Comparison of ENCODE assay signal across 34 mouse cellular contexts in the genomic region with DNA sequence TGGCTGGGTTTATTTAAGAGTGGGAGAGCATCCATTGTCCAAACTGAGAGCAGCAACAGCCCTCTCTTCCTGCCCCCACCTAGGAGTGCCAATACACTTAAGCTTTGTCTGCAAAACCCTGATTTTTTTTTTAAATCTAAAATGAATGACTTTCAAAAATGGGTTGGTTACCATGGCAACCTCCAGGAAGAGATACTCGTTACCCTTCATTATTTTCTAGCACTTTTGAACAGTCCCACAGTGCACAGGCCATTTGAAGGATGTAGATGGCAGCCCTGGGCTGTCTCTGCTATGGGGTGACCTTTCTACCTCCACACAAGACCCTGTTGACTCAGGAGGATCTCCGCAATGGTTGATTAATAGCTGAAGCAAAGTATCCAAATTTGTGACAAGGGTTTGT. TPM values are rescaled to one million over a fixed set of nuclear protein-coding genes. Genes with fewer than 3 reads are reported as not detected.
DNase-seq lines count a peak whose midpoint lies in the region; ATAC-seq and TF ChIP-seq lines count a peak whose summit lies in the region.
"Had no signal": no experiment of that assay in that cellular context is flagged by ENCODE, and none has a peak within 500 bp of the region (broad histone marks: within the 10 kb centered on the region; RNA-seq: fewer than 3 reads in every experiment).

No protein-coding gene starts in this region.

- H3K36me3 ChIP-seq in forebrain, embryonic 15.5 days, result no peaks in the 10 kb centered on the region
- H3K36me3 ChIP-seq in forebrain, embryonic 12.5 days (replicated peaks), result no peaks in the 10 kb centered on the region
- H3K36me3 ChIP-seq: heart, embryonic 10.5 days; heart, embryonic 15.5 days; kidney, embryonic 15.5 days; limb, embryonic 10.5 days; limb, embryonic 15.5 days; liver, embryonic 13.5 days had no signal

- no peak overlapping the region for H3K4me2 ChIP-seq in forebrain, embryonic 15.5 days (replicated peaks)
- no peak overlapping the region for H3K4me2 ChIP-seq in forebrain, embryonic 12.5 days
- H3K4me2 ChIP-seq: heart, embryonic 15.5 days; kidney, embryonic 15.5 days; limb, embryonic 15.5 days; liver, embryonic 13.5 days had no signal

- H3K27me3 ChIP-seq in forebrain, embryonic 15.5 days, result no peaks in the 10 kb centered on the region
- H3K27me3 ChIP-seq in forebrain, embryonic 12.5 days, result no peaks in the 10 kb centered on the region
- H3K27me3 ChIP-seq: heart, embryonic 15.5 days; kidney, embryonic 15.5 days; limb, embryonic 15.5 days; liver, embryonic 13.5 days had no signal

- H3K4me3 ChIP-seq in forebrain, embryonic 15.5 days, result no peak overlapping the region
- no peak overlapping the region for H3K4me3 ChIP-seq in forebrain, embryonic 12.5 days (replicated peaks)
- H3K4me3 ChIP-seq in layer of hippocampus, adult 2 months, result no peak overlapping the region
- no peak overlapping the region for H3K4me3 ChIP-seq in cortical plate, adult 2 months (ENCODE audit: insufficient read depth, low read length)
- H3K4me3 ChIP-seq: erythroblast, embryonic 14.5 days; heart, embryonic 10.5 days; heart, embryonic 15.5 days; kidney, embryonic 15.5 days; limb, embryonic 10.5 days; limb, embryonic 15.5 days; liver, embryonic 13.5 days; megakaryocyte, embryonic 14.5 days had no signal

- peak in 1 of 2 experiments; percentile 44 for DNase-seq in layer of hippocampus, adult 2 months (ENCODE audit: low spot score in 2 of 2)
- DNase-seq in layer of hippocampus, postnatal 25 days (ENCODE audit: extremely low spot score in 1 of 2, low spot score in 1 of 2), result no peak
- peak; percentile 57 for DNase-seq in brain, adult 2 months (ENCODE audit: low read depth, low spot score)
- DNase-seq in spleen, postnatal 4 days (ENCODE audit: low spot score in 2 of 2), result no peak
- DNase-seq: adrenal gland, postnatal 36 days; cerebellum, adult 11 months; cerebellum, adult 9-11 months; gastrocnemius, postnatal 25 days; heart, adult 11 months; kidney, adult 11 months; kidney, postnatal 25 days; liver, embryonic 13.5 days; lung, adult 18-20 months; lung, postnatal 4 days had no signal

- no peak; the same call in 1 of the 2 replicates for ATAC-seq in forebrain, embryonic 15.5 days (replicated peaks)
- ATAC-seq in forebrain, embryonic 12.5 days (ENCODE audit: low FRiP score), result no peak
- ATAC-seq: inflammation-experienced regulatory T-cells, adult 6 months; lung, postnatal 0 days; Patski had no signal

- no peak for TF ChIP-seq POLR2A in cortical plate, adult 2 months (IDR thresholded peaks at IDR 0.05; ENCODE audit: extremely low read depth, insufficient read depth, low read length)

- 48% methylated on average over 2 of the region's 2 CpGs for whole genome bisulfite sequencing in forebrain, embryonic 15.5 days
- 47% methylated on average over 2 of the region's 2 CpGs for WGBS in forebrain, embryonic 12.5 days

- H3K9me3 ChIP-seq in forebrain, embryonic 15.5 days, result no peaks in the 10 kb centered on the region
- no peaks in the 10 kb centered on the region for H3K9me3 ChIP-seq in forebrain, embryonic 12.5 days
- H3K9me3 ChIP-seq: heart, embryonic 10.5 days; heart, embryonic 15.5 days; kidney, embryonic 15.5 days; limb, embryonic 10.5 days; limb, embryonic 15.5 days; liver, embryonic 13.5 days; megakaryocyte, embryonic 14.5 days had no signal

- H3K4me1 ChIP-seq in forebrain, embryonic 15.5 days, result peaks cover 6% of the 10 kb centered on the region
- no peaks in the 10 kb centered on the region for H3K4me1 ChIP-seq in forebrain, embryonic 12.5 days
- peaks cover 5% of the 10 kb centered on the region for H3K4me1 ChIP-seq in cortical plate, adult 2 months (ENCODE audit: control insufficient read depth, insufficient read depth, low read length)
- H3K4me1 ChIP-seq: heart, embryonic 10.5 days; heart, embryonic 15.5 days; kidney, embryonic 15.5 days; limb, embryonic 15.5 days; liver, embryonic 13.5 days; megakaryocyte, embryonic 14.5 days had no signal

- no peak overlapping the region for H3K9ac ChIP-seq in forebrain, embryonic 15.5 days (replicated peaks)
- H3K9ac ChIP-seq in forebrain, embryonic 12.5 days, result no peak overlapping the region
- H3K9ac ChIP-seq: heart, embryonic 15.5 days; kidney, embryonic 15.5 days; limb, embryonic 15.5 days; liver, embryonic 13.5 days had no signal

- H3K27ac ChIP-seq in forebrain, embryonic 15.5 days (replicated peaks), result peak overlapping the region; percentile 23; the same call in 1 of the 2 replicates
- H3K27ac ChIP-seq in forebrain, embryonic 12.5 days, result no peak overlapping the region
- peak overlapping the region; percentile 40; the same call in 1 of the 2 replicates for H3K27ac ChIP-seq in layer of hippocampus, adult 2 months
- peak overlapping the region; percentile 9; the same call in 1 of the 2 replicates for H3K27ac ChIP-seq in cortical plate, adult 2 months (ENCODE audit: insufficient read depth, low read length)
- H3K27ac ChIP-seq: heart, embryonic 10.5 days; heart, embryonic 15.5 days; kidney, embryonic 15.5 days; limb, embryonic 10.5 days; limb, embryonic 15.5 days; liver, embryonic 13.5 days had no signal

- no peak for TF ChIP-seq CTCF in layer of hippocampus, adult 2 months (conservative IDR thresholded peaks at IDR 0.05)
- TF ChIP-seq CTCF in cortical plate, adult 2 months (IDR thresholded peaks at IDR 0.05; ENCODE audit: extremely low read depth, insufficient read depth, low read length), result no peak

RNA-seq across cellular contexts. Expression of gene Rcvrn, which starts 9.0 kb away (rescaled TPM):
- not detected in 2 replicates for polyA plus RNA-seq in forebrain, embryonic 15.5 days (2015; fragmentation: Nextera tagmentation; extraction: Ambion mirVana)
- not detected in 2 replicates for polyA plus RNA-seq in forebrain, embryonic 12.5 days (2016; fragmentation: Nextera tagmentation; extraction: Ambion mirVana)
- total RNA-seq in layer of hippocampus, adult 2 months (2021), result 1 to 10 TPM; 1.4 to 1.9 TPM
- 1 to 10 TPM in 1 of 2 experiments, under 1 TPM in 1; 0.52 to 2.0 TPM for total RNA-seq in layer of hippocampus, postnatal 25 days (2021)
- polyA plus RNA-seq in cortical plate, adult 2 months (2012; rRNA removed), result 1.3 and 2.1 TPM in 2 replicates
- total RNA-seq: common myeloid progenitor, adult 5-6 weeks; MEL; monocyte, adult 5-6 weeks had no signal
- polyA plus RNA-seq: embryonic facial prominence, embryonic 14.5 days; erythroblast, embryonic 14.5 days; heart, embryonic 10.5 days; heart, embryonic 15.5 days; hindbrain, embryonic 11.5 days; inflammation-experienced regulatory T-cells, adult 6 months; kidney, embryonic 15.5 days; limb, embryonic 10.5 days; limb, embryonic 15.5 days; liver, embryonic 13.5 days; lung, postnatal 0 days; neural tube, embryonic 14.5 days; Patski; stomach, embryonic 14.5 days had no signal
